Mouse (Mus musculus) stomach, embryonic 14.5 days (tissue): ENCODE results near the gene Tnfrsf18. TPM values are rescaled to one million over a fixed set of nuclear protein-coding genes. Genes with fewer than 3 reads are reported as not detected.

Experiments
- ATAC-seq: fragments of 200-750 bp; cut with Nextera tagmentation; 2 replicates; pipeline ENCODE4 v1.8.0; 2017; ENCODE audit warnings: low read depth, moderate TSS enrichment; ENCODE audit not compliant: insufficient number of reproducible peaks, insufficient read depth, low FRiP score
- H3K27ac ChIP-seq: fragments of 300-500 bp; sonication (generic); 2 replicates; pipeline ENCODE4 v1.5.1; 2014; ENCODE audit warnings: mild to moderate bottlenecking, low read length, moderate library complexity, mixed read lengths
- H3K27me3 ChIP-seq: fragments of 300-500 bp; sonication (generic); 2 replicates; pipeline ENCODE4 v1.6.1; 2014; ENCODE audit warnings: low read length, control low read depth, mixed read lengths; ENCODE audit not compliant: control insufficient read depth, insufficient read depth
- H3K36me3 ChIP-seq: fragments of 300-500 bp; sonication (generic); 2 replicates; pipeline ENCODE4 v1.6.1; 2014; ENCODE audit warnings: mild to moderate bottlenecking, control low read depth, low read length, moderate library complexity, mixed read lengths; ENCODE audit not compliant: control insufficient read depth, insufficient read depth
- H3K4me1 ChIP-seq: fragments of 300-500 bp; sonication (generic); 2 replicates; pipeline ENCODE4 v1.6.1; 2014; ENCODE audit warnings: low read length, control low read depth, mixed read lengths; ENCODE audit not compliant: control insufficient read depth, insufficient read depth
- H3K4me2 ChIP-seq: fragments of 300-500 bp; sonication (generic); replicated peaks from 2 replicates; pipeline ENCODE4 v1.6.1; 2014; ENCODE audit warnings: low read depth, low read length, control low read depth
- H3K4me3 ChIP-seq: fragments of 300-500 bp; sonication (generic); 2 replicates; pipeline ENCODE4 v1.5.1; 2014; ENCODE audit warnings: low read depth, low read length, control low read depth
- H3K9ac ChIP-seq: fragments of 300-500 bp; sonication (generic); replicated peaks from 2 replicates; pipeline ENCODE4 v1.6.1; 2014; ENCODE audit warnings: low read depth, mild to moderate bottlenecking, control low read depth, low read length, moderate library complexity, mixed read lengths
- H3K9me3 ChIP-seq: fragments of 300-500 bp; sonication (generic); 2 replicates; pipeline ENCODE4 v1.6.1; 2016; ENCODE audit warnings: low read depth, low read length, control low read depth; ENCODE audit not compliant: control insufficient read depth
- WGBS: fragments of 180-500 bp; shearing (Covaris S2); extraction: QIAGEN DNeasy Blood & Tissue Kit; methylation state at CpG from one replicate; pipeline ENCODE4 v1.1.7; 2014; 5-methylcytosine and 5-hydroxymethylcytosine counted together
- polyA plus RNA-seq: library from polyadenylated mRNA; unstranded; fragments of >200 nt; fragmentation: Nextera tagmentation; extraction: Ambion mirVana; gene quantifications from 2 replicates; pipeline ENCODE4 v1.2.1, GENCODE M21; 2014

The Tnfrsf18 gene
- polyA plus RNA-seq, 1 experiment from 2014 or later: 2.7 TPM

GRCm38 (mm10) chr4:156024184-156024583 is 1.8 kb upstream of the Tnfrsf18 start:
- peaks cover 4% of the 10 kb centered on the region; the same call in 1 of the 2 replicates for H3K36me3 ChIP-seq

GRCm38 (mm10) chr4:156028580-156028979 is 2.6 kb downstream of the Tnfrsf18 start:
- peaks cover 15% of the 10 kb centered on the region for H3K4me1 ChIP-seq
- H3K4me3 ChIP-seq: no peak overlapping the region
- peaks cover 4% of the 10 kb centered on the region; the same call in 1 of the 2 replicates for H3K36me3 ChIP-seq
- WGBS: 91% methylated on average over 7 of the region's 7 CpGs
- H3K27me3 ChIP-seq: no peaks in the 10 kb centered on the region
- H3K4me2 ChIP-seq: no peak overlapping the region
- H3K9me3 ChIP-seq: no peaks in the 10 kb centered on the region
- ATAC-seq: no peak
- H3K9ac ChIP-seq: no peak overlapping the region
- H3K27ac ChIP-seq: no peak overlapping the region

More at GRCm38 (mm10) chr4:156024184-156024583, 1.8 kb upstream of the Tnfrsf18 start:
- Histone ChIP-seq H3K27me3 (no peaks in the 10 kb centered on the region), H3K27ac (no peak overlapping the region), H3K4me3 (no peak overlapping the region), H3K9me3 (no peaks in the 10 kb centered on the region), H3K9ac (no peak overlapping the region), H3K4me1 (no peaks in the 10 kb centered on the region), H3K4me2 (no peak overlapping the region)
- ATAC-seq: no peak
- 88% methylated on average over 7 of the region's 7 CpGs for WGBS

GRCm38 (mm10) chr4:156030651-156031118 is 4.7 kb downstream of the Tnfrsf18 start:
- H3K9ac ChIP-seq: peak overlapping the region; percentile 37
- no peak for ATAC-seq
- H3K27ac ChIP-seq: 0 out of 2 replicates have a peak overlapping the region, but pooled peaks have one; percentile 7
- peak overlapping the region; percentile 46 for H3K4me3 ChIP-seq
- 41% methylated on average over 9 of the region's 9 CpGs for WGBS
- peaks cover 4% of the 10 kb centered on the region; the same call in 1 of the 2 replicates for H3K36me3 ChIP-seq
- H3K4me2 ChIP-seq: peak overlapping the region; percentile 64
- H3K9me3 ChIP-seq: no peaks in the 10 kb centered on the region
- H3K4me1 ChIP-seq: peaks cover 15% of the 10 kb centered on the region
- H3K27me3 ChIP-seq: 0 out of 2 replicates have a peak, but pooled peaks cover 7% of the 10 kb centered on the region

GRCm38 (mm10) chr4:156031255-156031592 is 5.3 kb downstream of the Tnfrsf18 start:
- Histone ChIP-seq H3K27ac (peak overlapping the region; percentile 94; the same call in 1 of the 2 replicates), H3K4me1 (peaks cover 15% of the 10 kb centered on the region), H3K4me2 (peak overlapping the region; percentile 64), H3K36me3 (peaks cover 4% of the 10 kb centered on the region; the same call in 1 of the 2 replicates), H3K4me3 (peak overlapping the region; percentile 46), H3K9me3 (no peaks in the 10 kb centered on the region), H3K9ac (peak overlapping the region; percentile 37), H3K27me3 (0 out of 2 replicates have a peak, but pooled peaks cover 7% of the 10 kb centered on the region)
- peak; percentile 19 for ATAC-seq
- WGBS: 5% methylated on average over 7 of the region's 7 CpGs

GRCm38 (mm10) chr4:156031593-156032391 is 5.8 kb downstream of the Tnfrsf18 start:
- peak; percentile 84 for ATAC-seq
- Histone ChIP-seq H3K27ac (peak overlapping the region; percentile 94), H3K4me2 (peak overlapping the region; percentile 64), H3K4me1 (peaks cover 15% of the 10 kb centered on the region), H3K9me3 (no peaks in the 10 kb centered on the region), H3K9ac (peak overlapping the region; percentile 37; the same call in 1 of the 2 replicates), H3K36me3 (peaks cover 4% of the 10 kb centered on the region; the same call in 1 of the 2 replicates), H3K4me3 (peak overlapping the region; percentile 46), H3K27me3 (0 out of 2 replicates have a peak, but pooled peaks cover 7% of the 10 kb centered on the region)
- under 1% methylated on average over 24 of the region's 24 CpGs for WGBS

GRCm38 (mm10) chr4:156032856-156033255 is 6.9 kb downstream of the Tnfrsf18 start:
- 78% methylated on average over 4 of the region's 4 CpGs for WGBS
- no peak overlapping the region for H3K4me2 ChIP-seq
- peaks cover 3% of the 10 kb centered on the region; the same call in 1 of the 2 replicates for H3K36me3 ChIP-seq
- ATAC-seq: no peak
- H3K9ac ChIP-seq: no peak overlapping the region
- no peaks in the 10 kb centered on the region for H3K9me3 ChIP-seq
- H3K4me1 ChIP-seq: peaks cover 15% of the 10 kb centered on the region
- H3K4me3 ChIP-seq: no peak overlapping the region
- peak overlapping the region; percentile 94; the same call in 1 of the 2 replicates for H3K27ac ChIP-seq
- 0 out of 2 replicates have a peak, but pooled peaks cover 7% of the 10 kb centered on the region for H3K27me3 ChIP-seq

GRCm38 (mm10) chr4:156033476-156034119 is 7.6 kb downstream of the Tnfrsf18 start:
- Histone ChIP-seq H3K4me3 (no peak overlapping the region), H3K27ac (no peak overlapping the region), H3K4me2 (no peak overlapping the region), H3K27me3 (0 out of 2 replicates have a peak, but pooled peaks cover 7% of the 10 kb centered on the region), H3K36me3 (no peaks in the 10 kb centered on the region), H3K9me3 (no peaks in the 10 kb centered on the region), H3K9ac (no peak overlapping the region), H3K4me1 (peaks cover 15% of the 10 kb centered on the region)
- 48% methylated on average over 6 of the region's 6 CpGs for WGBS
- ATAC-seq: no peak

GRCm38 (mm10) chr4:156034301-156034700 is 8.3 kb downstream of the Tnfrsf18 start:
- ATAC-seq: no peak
- Histone ChIP-seq H3K9ac (no peak overlapping the region), H3K36me3 (no peaks in the 10 kb centered on the region), H3K27ac (no peak overlapping the region), H3K9me3 (no peaks in the 10 kb centered on the region), H3K27me3 (0 out of 2 replicates have a peak, but pooled peaks cover 7% of the 10 kb centered on the region), H3K4me2 (no peak overlapping the region), H3K4me1 (peaks cover 15% of the 10 kb centered on the region), H3K4me3 (0 out of 2 replicates have a peak overlapping the region, but pooled peaks have one; percentile 2)
- 75% methylated on average over 4 of the region's 4 CpGs for WGBS
